Mouse (Mus musculus): Measurements from ENCODE around the gene Ndufb10. TPM values are rescaled to one million over a fixed set of nuclear protein-coding genes. Genes with fewer than 3 reads are reported as not detected.

Ndufb10 gene
- polyA plus RNA-seq, 1 experiment from 2014 or later: 290 TPM

DNA sequence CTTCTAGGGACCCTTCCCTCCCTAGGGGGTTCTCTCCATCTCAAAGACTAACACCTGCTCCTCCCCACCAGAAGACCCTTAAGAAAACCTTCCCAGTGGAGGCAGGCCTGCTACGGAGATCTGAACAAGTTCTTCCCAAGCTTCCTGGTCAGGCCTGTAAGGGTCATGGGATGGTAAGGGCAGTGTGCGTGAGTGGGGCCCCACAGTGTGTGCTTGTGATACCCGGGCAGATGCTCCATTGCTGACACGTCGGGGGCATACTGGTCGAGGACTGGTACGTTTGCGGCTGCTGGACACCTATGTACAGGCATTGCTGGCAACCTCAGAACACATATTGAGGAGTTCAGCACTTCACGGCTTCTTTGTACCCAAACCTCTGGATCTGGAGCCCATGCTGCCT, 25.6 kb downstream of the Ndufb10 start:
- WGBS: 61% methylated on average over 9 of the region's 9 CpGs
- no peak overlapping the region for H3K4me2 ChIP-seq
- ATAC-seq (ENCODE audit: low FRiP score, low read depth): no peak

DNA sequence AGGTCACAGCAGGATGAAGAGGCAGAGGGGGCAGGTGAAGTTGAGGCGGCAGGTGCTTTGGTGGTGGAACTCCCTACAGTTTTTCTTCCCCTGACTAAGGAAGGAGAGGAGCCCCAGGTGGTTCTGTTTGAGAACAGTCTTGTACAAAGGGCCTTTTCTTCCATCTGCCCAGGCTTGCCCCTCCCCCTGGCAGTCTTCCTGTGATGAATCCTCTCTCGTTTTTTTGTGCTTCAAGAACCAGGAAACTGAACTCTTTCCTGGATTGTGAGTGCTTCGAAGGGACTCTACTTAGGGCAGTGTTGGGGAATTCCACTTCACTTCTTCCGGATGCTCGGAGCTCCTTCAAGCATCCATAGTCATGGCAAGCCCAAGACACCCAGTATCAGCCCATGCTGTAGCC, 26.3 kb downstream of the Ndufb10 start:
- Histone ChIP-seq H3K36me3 (peaks cover 31% of the 10 kb centered on the region), H3K4me2 (no peak overlapping the region), H3K9ac (no peak overlapping the region), H3K4me1 (replicated peaks) (peaks cover 23% of the 10 kb centered on the region), H3K9me3 (no peaks in the 10 kb centered on the region), H3K27ac (replicated peaks) (no peak overlapping the region), H3K27me3 (no peaks in the 10 kb centered on the region), H3K4me3 (no peak overlapping the region)
- WGBS: 19% methylated on average over 5 of the region's 5 CpGs
- no peak for ATAC-seq (ENCODE audit: low FRiP score, low read depth)

More for the DNA sequence above, 25.6 kb downstream of the Ndufb10 start:
- H3K9me3 ChIP-seq: no peaks in the 10 kb centered on the region
- peaks cover 28% of the 10 kb centered on the region for H3K36me3 ChIP-seq
- H3K27me3 ChIP-seq: no peaks in the 10 kb centered on the region
- H3K9ac ChIP-seq: no peak overlapping the region
- no peak overlapping the region for H3K4me3 ChIP-seq
- peaks cover 23% of the 10 kb centered on the region for H3K4me1 ChIP-seq (replicated peaks)
- no peak overlapping the region for H3K27ac ChIP-seq (replicated peaks)

DNA sequence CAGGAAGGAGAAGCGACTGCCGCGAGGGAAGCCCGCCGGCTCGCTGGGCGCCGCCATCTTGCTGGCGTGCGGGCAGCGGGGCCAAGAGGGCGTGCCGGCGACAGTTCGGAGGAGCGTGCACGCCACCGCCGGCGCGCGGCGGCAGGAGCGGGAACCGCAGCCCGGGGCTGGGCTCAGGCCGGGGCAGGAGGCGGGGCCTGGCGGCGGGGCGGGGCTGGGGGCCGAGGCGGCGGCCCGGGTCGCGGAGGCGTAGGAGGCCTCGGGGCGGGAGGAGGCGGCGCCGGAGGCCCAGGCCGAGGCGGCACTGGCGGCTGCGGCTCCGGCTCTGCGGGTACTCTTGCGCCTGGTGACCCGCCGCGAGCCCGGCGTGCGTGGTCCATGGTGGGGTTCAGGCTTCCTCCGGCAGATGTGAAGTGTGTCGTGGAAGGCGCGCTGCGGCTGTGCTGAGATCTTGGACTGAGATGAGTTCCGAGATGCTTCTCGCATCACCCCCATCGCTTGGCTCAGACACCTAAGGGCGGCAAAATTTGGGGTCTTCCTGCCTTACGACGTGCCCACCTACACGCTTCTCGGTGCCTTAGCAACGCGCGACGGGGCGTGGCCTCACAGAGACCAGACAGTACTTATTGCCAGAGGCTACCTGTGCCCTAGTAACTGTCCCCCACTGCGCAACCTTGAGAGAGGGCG, 28.1 kb downstream of the Ndufb10 start, which contains the start of the genes Gfer and Noxo1:
Gene Gfer (minus strand): TSS at position 146 of the 687 bp plus-strand sequence.
Gene Noxo1 (plus strand): TSS at position 224 of the 687 bp plus-strand sequence.
- no peaks in the 10 kb centered on the region for H3K9me3 ChIP-seq
- H3K4me2 ChIP-seq: peak within 1 kb of the TSS; percentile 67
- H3K27ac ChIP-seq (replicated peaks): peak within 1 kb of the TSS; percentile 95
- WGBS: under 1% methylated on average over 55 of the region's 76 CpGs
- peaks cover 26% of the 10 kb centered on the region for H3K36me3 ChIP-seq
- H3K27me3 ChIP-seq: no peaks in the 10 kb centered on the region
- peak; percentile 91 for ATAC-seq (ENCODE audit: low FRiP score, low read depth)
- H3K4me3 ChIP-seq: peak within 1 kb of the TSS; percentile 59
- peaks cover 31% of the 10 kb centered on the region for H3K4me1 ChIP-seq (replicated peaks)
- peak within 1 kb of the TSS; percentile 84 for H3K9ac ChIP-seq

DNA sequence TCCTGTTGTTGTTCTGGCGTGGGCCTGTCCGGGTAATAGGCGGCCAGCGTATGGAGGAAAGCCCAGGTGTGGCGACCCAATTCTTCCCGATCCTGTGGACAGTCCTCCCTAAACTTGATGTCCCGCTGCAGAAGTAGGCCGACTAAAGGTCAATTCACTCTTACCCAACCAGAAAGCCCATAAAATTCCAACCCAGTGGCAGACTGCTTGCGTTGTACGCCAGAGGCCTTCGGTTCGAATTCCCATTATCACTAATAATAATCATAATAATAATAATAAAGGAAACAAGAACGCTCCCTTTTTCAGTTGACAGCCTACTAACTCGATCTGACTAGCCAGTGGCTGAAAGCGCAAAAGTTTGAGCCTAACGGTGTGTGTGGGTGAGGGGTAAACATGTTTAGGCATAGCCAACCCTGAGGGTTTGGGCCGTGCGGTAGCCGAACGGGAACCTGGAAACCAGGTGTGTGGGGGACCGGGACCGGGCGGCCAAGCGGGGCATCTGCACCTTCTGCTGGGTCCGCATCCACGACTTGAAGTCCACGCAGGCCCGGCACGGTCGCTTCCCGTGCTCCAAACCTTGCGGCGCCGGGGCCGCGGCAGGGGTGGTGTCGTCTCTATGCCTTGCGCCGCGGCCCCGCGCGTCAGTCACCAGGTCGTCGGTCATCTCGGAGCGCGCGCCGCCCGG, 28.8 kb downstream of the Ndufb10 start:
- H3K9me3 ChIP-seq: no peaks in the 10 kb centered on the region
- peak overlapping the region; percentile 67 for H3K4me2 ChIP-seq
- WGBS: 6% methylated on average over 47 of the region's 51 CpGs
- H3K27me3 ChIP-seq: no peaks in the 10 kb centered on the region
- peak overlapping the region; percentile 84 for H3K9ac ChIP-seq
- peak overlapping the region; percentile 95 for H3K27ac ChIP-seq (replicated peaks)
- peak overlapping the region; percentile 59 for H3K4me3 ChIP-seq
- H3K36me3 ChIP-seq: peaks cover 20% of the 10 kb centered on the region
- peak; percentile 40 for ATAC-seq (ENCODE audit: low FRiP score, low read depth)
- H3K4me1 ChIP-seq (replicated peaks): peaks cover 38% of the 10 kb centered on the region

DNA sequence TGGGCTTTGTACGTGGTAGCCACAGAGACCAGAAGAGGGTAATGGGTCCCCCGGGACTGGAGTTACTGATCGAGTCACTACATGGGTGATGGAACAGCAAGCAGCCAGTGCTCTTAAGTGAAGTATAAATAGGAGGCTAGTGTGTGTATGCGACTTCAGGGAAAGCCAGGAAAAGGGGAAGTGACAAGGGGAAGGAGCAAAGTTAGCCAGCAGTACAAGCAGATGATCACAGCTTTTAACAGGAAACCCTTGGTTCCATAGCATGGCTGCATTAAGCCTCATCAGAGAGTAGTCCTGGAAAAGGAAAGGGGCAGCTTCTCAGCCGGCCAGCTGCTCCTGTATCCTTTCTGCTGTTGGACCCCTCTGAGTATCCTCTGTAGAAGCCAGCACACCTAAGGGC, 31.9 kb downstream of the Ndufb10 start:
- 88% methylated on average over 5 of the region's 5 CpGs for WGBS
- Histone ChIP-seq H3K27me3 (peaks cover 7% of the 10 kb centered on the region), H3K4me3 (no peak overlapping the region), H3K36me3 (0 out of 2 replicates have a peak, but pooled peaks cover 12% of the 10 kb centered on the region), H3K9me3 (no peaks in the 10 kb centered on the region), H3K27ac (replicated peaks) (no peak overlapping the region), H3K4me2 (no peak overlapping the region), H3K9ac (no peak overlapping the region), H3K4me1 (replicated peaks) (peaks cover 58% of the 10 kb centered on the region)
- ATAC-seq (ENCODE audit: low FRiP score, low read depth): no peak

GRCm38 (mm10) chr17:24689251-24690081, 34.8 kb downstream of the Ndufb10 start, which contains the start of gene Syngr3:
Gene Syngr3, minus strand, starts transcription at chr17:24689955.
- Histone ChIP-seq H3K27me3 (peaks cover 7% of the 10 kb centered on the region), H3K4me2 (peak within 1 kb of the TSS; percentile 58), H3K4me3 (peak within 1 kb of the TSS; percentile 66), H3K9ac (peak within 1 kb of the TSS; percentile 92), H3K36me3 (peaks cover 12% of the 10 kb centered on the region; the same call in 1 of the 2 replicates), H3K9me3 (no peaks in the 10 kb centered on the region), H3K4me1 (replicated peaks) (peaks cover 44% of the 10 kb centered on the region), H3K27ac (replicated peaks) (peak within 1 kb of the TSS; percentile 93)
- WGBS: 1% methylated on average over 44 of the region's 55 CpGs
- peak; percentile 74 for ATAC-seq (ENCODE audit: low FRiP score, low read depth)

- H3K9ac ChIP-seq: peak overlapping the region; percentile 3; the same call in 1 of the 2 replicates
- H3K4me1 ChIP-seq (replicated peaks): peaks cover 41% of the 10 kb centered on the region
- H3K27ac ChIP-seq (replicated peaks): no peak overlapping the region
- ATAC-seq (ENCODE audit: low FRiP score, low read depth): no peak
- H3K4me2 ChIP-seq: peak overlapping the region; percentile 58
- 17% methylated on average over 23 of the region's 23 CpGs for WGBS
- H3K36me3 ChIP-seq: peaks cover 7% of the 10 kb centered on the region; the same call in 1 of the 2 replicates
- peaks cover 7% of the 10 kb centered on the region for H3K27me3 ChIP-seq
- H3K4me3 ChIP-seq: peak overlapping the region; percentile 66
- H3K9me3 ChIP-seq: no peaks in the 10 kb centered on the region
Observed at GRCm38 (mm10) chr17:24687599-24687998, 36.7 kb downstream of the Ndufb10 start.

DNA sequence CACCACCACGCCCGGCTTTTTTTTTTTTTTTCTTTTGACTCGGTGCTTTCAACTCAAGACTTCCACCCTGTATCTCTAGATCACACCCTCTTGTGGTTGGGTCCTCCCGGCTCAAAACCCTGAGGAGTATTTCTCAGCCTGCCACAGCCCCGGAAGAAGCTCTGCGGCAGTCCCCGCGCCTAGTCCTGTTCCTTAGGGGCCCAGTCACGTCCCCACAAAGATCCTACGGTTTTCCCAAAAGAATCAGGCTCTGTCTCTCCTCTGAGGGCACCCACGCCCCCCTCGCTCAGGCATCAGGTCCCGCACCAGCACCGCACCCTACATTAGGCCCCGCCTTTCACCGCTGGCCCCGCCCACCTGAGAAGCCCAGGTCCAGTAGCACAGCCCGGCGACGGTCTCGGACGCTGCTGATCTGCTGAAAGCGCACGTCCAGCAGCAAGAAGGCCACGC, 37.1 kb downstream of the Ndufb10 start:
- Histone ChIP-seq H3K9ac (peak overlapping the region; percentile 3; the same call in 1 of the 2 replicates), H3K4me3 (peak overlapping the region; percentile 66), H3K36me3 (peaks cover 3% of the 10 kb centered on the region; the same call in 1 of the 2 replicates), H3K27me3 (peaks cover 7% of the 10 kb centered on the region), H3K4me1 (replicated peaks) (peaks cover 41% of the 10 kb centered on the region), H3K4me2 (peak overlapping the region; percentile 58), H3K27ac (replicated peaks) (no peak overlapping the region), H3K9me3 (no peaks in the 10 kb centered on the region)
- no peak for ATAC-seq (ENCODE audit: low FRiP score, low read depth)
- WGBS: 3% methylated on average over 25 of the region's 25 CpGs

- Histone ChIP-seq H3K4me1 (replicated peaks) (peaks cover 36% of the 10 kb centered on the region), H3K9me3 (no peaks in the 10 kb centered on the region), H3K27me3 (peaks cover 7% of the 10 kb centered on the region), H3K4me3 (no peak overlapping the region), H3K4me2 (0 out of 2 replicates have a peak overlapping the region, but pooled peaks have one; percentile 14), H3K9ac (no peak overlapping the region), H3K36me3 (peaks cover 5% of the 10 kb centered on the region), H3K27ac (replicated peaks) (no peak overlapping the region)
- 32% methylated on average over 16 of the region's 16 CpGs for WGBS
- no peak for ATAC-seq (ENCODE audit: low FRiP score, low read depth)
Observed at GRCm38 (mm10) chr17:24686514-24686913, 37.8 kb downstream of the Ndufb10 start.

- Histone ChIP-seq H3K27me3 (no peaks in the 10 kb centered on the region), H3K4me3 (no peak overlapping the region), H3K4me2 (no peak overlapping the region), H3K36me3 (peaks cover 48% of the 10 kb centered on the region), H3K9me3 (no peaks in the 10 kb centered on the region), H3K4me1 (replicated peaks) (peaks cover 4% of the 10 kb centered on the region; the same call in 1 of the 2 replicates), H3K9ac (no peak overlapping the region), H3K27ac (replicated peaks) (no peak overlapping the region)
- 93% methylated on average over 24 of the region's 24 CpGs for WGBS
- no peak for ATAC-seq (ENCODE audit: low FRiP score, low read depth)
Observed at GRCm38 (mm10) chr17:24677500-24678080, 46.7 kb downstream of the Ndufb10 start.

- no peak overlapping the region for H3K9ac ChIP-seq
- H3K27ac ChIP-seq (replicated peaks): no peak overlapping the region
- peaks cover 46% of the 10 kb centered on the region for H3K36me3 ChIP-seq
- no peak overlapping the region for H3K4me3 ChIP-seq
- no peak for ATAC-seq (ENCODE audit: low FRiP score, low read depth)
- H3K27me3 ChIP-seq: no peaks in the 10 kb centered on the region
- peaks cover 11% of the 10 kb centered on the region for H3K4me1 ChIP-seq (replicated peaks)
- WGBS: 93% methylated on average over 5 of the region's 5 CpGs
- no peaks in the 10 kb centered on the region for H3K9me3 ChIP-seq
- H3K4me2 ChIP-seq: no peak overlapping the region
Observed at GRCm38 (mm10) chr17:24676877-24677276, 47.4 kb downstream of the Ndufb10 start.

Data from hindbrain, embryonic 15.5 days (tissue).